Comparison of ENCODE assay signal across 8 mouse cellular contexts in the genomic region with DNA sequence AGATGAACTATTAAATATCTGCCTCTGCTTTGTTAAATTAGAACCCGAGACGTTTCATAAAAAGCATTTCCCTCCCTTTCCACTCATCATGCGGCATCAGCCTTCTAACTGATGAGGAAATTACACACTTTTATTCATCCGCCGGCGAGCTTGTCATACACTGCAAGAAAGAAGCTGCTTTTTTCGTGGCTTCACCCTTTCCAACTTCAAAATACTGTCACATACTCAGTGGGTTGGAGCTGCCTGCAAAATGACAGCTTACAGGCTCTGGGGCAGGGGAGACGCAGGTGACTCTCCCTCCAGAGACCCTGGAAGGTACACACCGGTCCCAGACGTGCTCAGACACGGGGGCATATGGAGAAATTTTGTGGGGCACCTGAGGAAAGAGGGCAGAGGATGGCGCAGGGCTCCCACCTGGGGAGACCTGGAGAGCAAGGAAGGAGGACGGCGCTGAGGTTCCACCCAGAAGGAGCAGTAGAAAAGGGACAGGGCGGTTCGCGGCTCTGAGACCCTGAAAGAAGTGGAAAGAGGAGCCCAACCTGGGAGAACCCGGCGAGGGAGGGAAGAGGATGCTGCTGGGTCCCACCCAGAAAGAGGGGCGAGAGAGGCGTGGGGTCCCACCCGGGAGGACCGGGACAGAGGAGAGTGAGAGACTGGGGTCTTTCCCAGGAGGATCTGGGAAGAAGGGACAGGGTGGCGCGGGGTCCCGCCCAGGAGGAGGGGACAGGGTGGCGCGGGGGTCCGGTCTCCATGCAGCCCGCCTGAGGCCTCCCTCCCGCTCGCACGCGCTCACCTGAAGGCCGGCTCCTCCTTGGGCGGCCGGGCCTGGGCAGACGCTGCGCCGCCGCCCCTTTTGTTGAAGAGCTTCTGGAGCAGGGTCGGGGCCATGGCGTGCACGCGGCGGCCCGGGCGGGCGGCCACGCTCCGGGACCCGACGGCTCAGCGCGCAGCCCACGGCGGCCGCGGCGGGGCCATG. TPM values are rescaled to one million over a fixed set of nuclear protein-coding genes. Genes with fewer than 3 reads are reported as not detected.
A peak's percentile ranks its signal among the peaks of the same experiment; 100 is the strongest.
DNase-seq lines count a peak whose midpoint lies in the region; ATAC-seq and TF ChIP-seq lines count a peak whose summit lies in the region.

No protein-coding gene starts in this region.

- peak overlapping the region; percentile 91 for H3K4me3 ChIP-seq in kidney, embryonic 15.5 days (replicated peaks)
- peak overlapping the region; percentile 70 to 100 for H3K4me3 ChIP-seq in MEL (ENCODE audit: control insufficient read depth in 1 of 2, insufficient read depth in 1 of 2, low read depth in 2 of 2, low read length in 2 of 2)
- peak overlapping the region; percentile 84 for H3K4me3 ChIP-seq in heart, postnatal 0 days (ENCODE audit: low read depth, low read length)
- H3K4me3 ChIP-seq in limb, embryonic 15.5 days: peak overlapping the region; percentile 80
- H3K4me3 ChIP-seq in neural tube, embryonic 11.5 days (ENCODE audit: low read depth, low read length): peak overlapping the region; percentile 84

- peak; percentile 73 for ATAC-seq in kidney, embryonic 15.5 days (replicated peaks; ENCODE audit: low FRiP score)
- ATAC-seq in heart, postnatal 0 days (ENCODE audit: insufficient read depth, low read depth): no peak; the same call in 1 of the 2 replicates
- ATAC-seq in limb, embryonic 15.5 days (ENCODE audit: insufficient number of reproducible peaks, low FRiP score, low TSS enrichment, low read depth): peak; percentile 20; the same call in 1 of the 2 replicates
- ATAC-seq in neural tube, embryonic 11.5 days (ENCODE audit: insufficient read depth, low FRiP score, low TSS enrichment): peak; percentile 75

- H3K36me3 ChIP-seq in kidney, embryonic 15.5 days: no peaks in the 10 kb centered on the region
- H3K36me3 ChIP-seq in MEL (ENCODE audit: control insufficient read depth in 1 of 2, insufficient read depth in 2 of 2, low read length in 2 of 2): peaks cover 0 to 18% of the 10 kb centered on the region in 2 experiments; a peak in 2 of 4 replicates
- no peaks in the 10 kb centered on the region for H3K36me3 ChIP-seq in heart, postnatal 0 days (replicated peaks; ENCODE audit: control insufficient read depth, insufficient read depth, low read length)
- no peaks in the 10 kb centered on the region for H3K36me3 ChIP-seq in limb, embryonic 15.5 days
- H3K36me3 ChIP-seq in neural tube, embryonic 11.5 days (ENCODE audit: control insufficient read depth, insufficient read depth, low read length): no peaks in the 10 kb centered on the region

- peak overlapping the region; percentile 83 for H3K4me2 ChIP-seq in kidney, embryonic 15.5 days
- peak overlapping the region; percentile 90 for H3K4me2 ChIP-seq in heart, postnatal 0 days (ENCODE audit: low read depth, low read length)
- H3K4me2 ChIP-seq in limb, embryonic 15.5 days: peak overlapping the region; percentile 90
- H3K4me2 ChIP-seq in neural tube, embryonic 11.5 days (ENCODE audit: low read depth): peak overlapping the region; percentile 92

- peak overlapping the region; percentile 77 for H3K9ac ChIP-seq in kidney, embryonic 15.5 days
- H3K9ac ChIP-seq in MEL (ENCODE audit: control insufficient read depth, low read depth, low read length, poor library complexity, severe bottlenecking): peak overlapping the region; percentile 90
- peak overlapping the region; percentile 76 for H3K9ac ChIP-seq in heart, postnatal 0 days (replicated peaks; ENCODE audit: low read depth, low read length)
- peak overlapping the region; percentile 71 for H3K9ac ChIP-seq in limb, embryonic 15.5 days
- peak overlapping the region; percentile 84 for H3K9ac ChIP-seq in neural tube, embryonic 11.5 days (ENCODE audit: low read length)

- no peak for TF ChIP-seq RAD21 in MEL (IDR thresholded peaks at IDR 0.05; ENCODE audit: low read depth, low read length)

- 2% methylated on average over 58 of the region's 60 CpGs for WGBS in kidney, embryonic 15.5 days
- WGBS in heart, postnatal 0 days: 4% methylated on average over 51 of the region's 60 CpGs
- 3% methylated on average over 57 of the region's 60 CpGs for WGBS in limb, embryonic 15.5 days
- 5% methylated on average over 44 of the region's 60 CpGs for WGBS in neural tube, embryonic 11.5 days

- TF ChIP-seq POLR2A in MEL (IDR thresholded peaks at IDR 0.05; ENCODE audit: control insufficient read depth in 1 of 2, insufficient read depth in 1 of 2, low read depth in 1 of 2, low read length in 2 of 2, poor library complexity in 1 of 2): no peak

- no peak for TF ChIP-seq EP300 in MEL (IDR thresholded peaks at IDR 0.05; ENCODE audit: low read depth in 1 of 2, low read length in 2 of 2)
- no peak for TF ChIP-seq EP300 in heart, postnatal 0 days (IDR thresholded peaks at IDR 0.05; ENCODE audit: low read depth)

- no peak for DNase-seq in kidney, postnatal 10 days
- DNase-seq in MEL (ENCODE audit: low read depth, low spot score): peak; percentile 56
- peak; percentile 68 for DNase-seq in embryo, embryonic 9.5 days (ENCODE audit: extremely low spot score)
- DNase-seq in heart, postnatal 0 days (ENCODE audit: low spot score): no peak
- DNase-seq in neural tube, embryonic 11.5 days (ENCODE audit: low spot score): no peak
- DNase-seq in urinary bladder, postnatal 4 days (ENCODE audit: low spot score in 2 of 2): peak; percentile 28 to 61

- no peaks in the 10 kb centered on the region for H3K27me3 ChIP-seq in kidney, embryonic 15.5 days
- H3K27me3 ChIP-seq in MEL (ENCODE audit: control insufficient read depth in 1 of 2, insufficient read depth in 2 of 2, low read length in 2 of 2): no peaks in the 10 kb centered on the region
- no peaks in the 10 kb centered on the region for H3K27me3 ChIP-seq in heart, postnatal 0 days (ENCODE audit: control insufficient read depth, insufficient read depth, low read length)
- H3K27me3 ChIP-seq in limb, embryonic 15.5 days: no peaks in the 10 kb centered on the region
- H3K27me3 ChIP-seq in neural tube, embryonic 11.5 days (ENCODE audit: control insufficient read depth, insufficient read depth, low read length): no peaks in the 10 kb centered on the region

- no peaks in the 10 kb centered on the region for H3K9me3 ChIP-seq in kidney, embryonic 15.5 days (replicated peaks)
- H3K9me3 ChIP-seq in MEL (replicated peaks; ENCODE audit: insufficient read depth, low read length): no peaks in the 10 kb centered on the region
- no peaks in the 10 kb centered on the region for H3K9me3 ChIP-seq in heart, postnatal 0 days (replicated peaks; ENCODE audit: control insufficient read depth, low read length)
- no peaks in the 10 kb centered on the region for H3K9me3 ChIP-seq in limb, embryonic 15.5 days
- H3K9me3 ChIP-seq in neural tube, embryonic 11.5 days (ENCODE audit: control insufficient read depth, low read length): no peaks in the 10 kb centered on the region

- H3K27ac ChIP-seq in kidney, embryonic 15.5 days: peak overlapping the region; percentile 90
- H3K27ac ChIP-seq in MEL (ENCODE audit: control insufficient read depth, low read depth, low read length): peak overlapping the region; percentile 29
- peak overlapping the region; percentile 75 for H3K27ac ChIP-seq in heart, postnatal 0 days (ENCODE audit: low read depth)
- peak overlapping the region; percentile 85 for H3K27ac ChIP-seq in limb, embryonic 15.5 days
- H3K27ac ChIP-seq in neural tube, embryonic 11.5 days (ENCODE audit: low read depth, low read length): peak overlapping the region; percentile 64

- peaks cover 25% of the 10 kb centered on the region for H3K79me2 ChIP-seq in MEL (ENCODE audit: control insufficient read depth, insufficient read depth, low read length, poor library complexity)

- peaks cover 21% of the 10 kb centered on the region for H3K4me1 ChIP-seq in kidney, embryonic 15.5 days
- H3K4me1 ChIP-seq in MEL (ENCODE audit: control insufficient read depth in 1 of 2, insufficient read depth in 2 of 2, low read length in 2 of 2): peaks cover 14 to 22% of the 10 kb centered on the region in 2 experiments
- peaks cover 10% of the 10 kb centered on the region; the same call in 1 of the 2 replicates for H3K4me1 ChIP-seq in heart, postnatal 0 days (ENCODE audit: control insufficient read depth, insufficient read depth)
- peaks cover 8% of the 10 kb centered on the region for H3K4me1 ChIP-seq in limb, embryonic 15.5 days
- peaks cover 4% of the 10 kb centered on the region; the same call in 1 of the 2 replicates for H3K4me1 ChIP-seq in neural tube, embryonic 11.5 days (ENCODE audit: control insufficient read depth, insufficient read depth, low read length)

- TF ChIP-seq CTCF in MEL (IDR thresholded peaks at IDR 0.05 in 2 of 3, conservative IDR thresholded peaks at IDR 0.05 in 1 of 3; ENCODE audit: control insufficient read depth in 1 of 3, insufficient read depth in 1 of 3, low read depth in 2 of 3, low read length in 3 of 3, poor library complexity in 1 of 3, severe bottlenecking in 1 of 3): no peak
- no peak for TF ChIP-seq CTCF in heart, postnatal 0 days (IDR thresholded peaks at IDR 0.05; ENCODE audit: low read depth)

TF ChIP-seq in MEL, 35 proteins besides CTCF, POLR2A, EP300 and RAD21:
- TF ChIP-seq SIN3A (IDR thresholded peaks at IDR 0.05; ENCODE audit: low read length) (peak; percentile 25; the same call in 1 of the 2 replicates), ZKSCAN1 (IDR thresholded peaks at IDR 0.05; ENCODE audit: low read depth, low read length) (no peak)

RNA-seq across cellular contexts. Expression of a gene that starts 0.6 kb away (rescaled TPM):
- 3.8 and 4.8 TPM in 2 replicates for polyA plus RNA-seq in kidney, embryonic 15.5 days (2015; fragmentation: Nextera tagmentation; extraction: Ambion mirVana)
- total RNA-seq in MEL (2012; rRNA removed): 9.6 and 11.0 TPM in 2 replicates
- 10 to 100 TPM; 10.4 to 65.8 TPM for polyA plus RNA-seq in MEL (2012; ENCODE audit: insufficient read depth in 1 of 2, insufficient read length in 2 of 2, low read depth in 1 of 2, low replicate concordance in 2 of 2, missing spikeins in 1 of 2)
- 10.5 and 18.3 TPM in 2 replicates for total RNA-seq in heart, postnatal 0 days (2014; rRNA removed; ENCODE audit: low replicate concordance)
- polyA plus RNA-seq in heart, postnatal 0 days (2015; fragmentation: Nextera tagmentation; extraction: Ambion mirVana): 1.4 and 2.1 TPM in 2 replicates
- 3.5 and 3.6 TPM in 2 replicates for polyA plus RNA-seq in limb, embryonic 15.5 days (2015; fragmentation: Nextera tagmentation; extraction: Ambion mirVana)
- polyA plus RNA-seq in neural tube, embryonic 11.5 days (2014; fragmentation: Nextera tagmentation; extraction: Ambion mirVana): 7.2 and 7.4 TPM in 2 replicates

RNA-seq across cellular contexts. Expression of a gene that starts 24.1 kb away (rescaled TPM):
- 168 and 181 TPM in 2 replicates for polyA plus RNA-seq in kidney, embryonic 15.5 days (2015; fragmentation: Nextera tagmentation; extraction: Ambion mirVana)
- 251 and 254 TPM in 2 replicates for total RNA-seq in MEL (2012; rRNA removed)
- polyA plus RNA-seq in MEL (2012; ENCODE audit: insufficient read depth in 1 of 2, insufficient read length in 2 of 2, low read depth in 1 of 2, low replicate concordance in 2 of 2, missing spikeins in 1 of 2): 100 to 1,000 TPM in 1 of 2 experiments, not detected in 1; 203 TPM
- total RNA-seq in heart, postnatal 0 days (2014; rRNA removed; ENCODE audit: low replicate concordance): 27.6 and 28.5 TPM in 2 replicates
- polyA plus RNA-seq in heart, postnatal 0 days (2015; fragmentation: Nextera tagmentation; extraction: Ambion mirVana): 52.0 and 53.6 TPM in 2 replicates
- polyA plus RNA-seq in limb, embryonic 15.5 days (2015; fragmentation: Nextera tagmentation; extraction: Ambion mirVana): 151 and 157 TPM in 2 replicates
- 208 and 209 TPM in 2 replicates for polyA plus RNA-seq in neural tube, embryonic 11.5 days (2014; fragmentation: Nextera tagmentation; extraction: Ambion mirVana)

Comparison
In these comparisons a context has a peak if more than half of its experiments do, and no peak if none do; other contexts are left out.
1. H3K27ac ChIP-seq: peak in every context shown above with its lines; median percentile 90 in kidney, embryonic 15.5 days; 85 in limb, embryonic 15.5 days; 75 in heart, postnatal 0 days; 64 in neural tube, embryonic 11.5 days; 29 in MEL.
2. DNase-seq: peak in MEL (single experiment), embryo, embryonic 9.5 days (single experiment) and urinary bladder, postnatal 4 days (2 of 2); none in kidney, postnatal 10 days (single experiment), heart, postnatal 0 days (single experiment) and neural tube, embryonic 11.5 days (single experiment).
3. Peak in every context shown above with its lines, with median percentiles within 50 percentile points of each other: H3K4me2 ChIP-seq, H3K4me3 ChIP-seq and H3K9ac ChIP-seq.